Mouse (Mus musculus) adrenal gland, postnatal 14 days (tissue): Measurements from ENCODE around the gene Mtmr10. TPM values are rescaled to one million over a fixed set of nuclear protein-coding genes. Genes with fewer than 3 reads are reported as not detected.

Experiments used
- DNase-seq: peaks from one replicate; pipeline ENCODE4 v3.0.0; 2021; ENCODE audit warnings: mixed read lengths
- microRNA-seq, 2 experiments: library from miRNA; unstranded; fragments of <30 nt; microRNA quantifications; one replicate each; pipeline ENCODE4 v1.2.0; 2021
- total RNA-seq: library from RNA; stranded (reverse); gene quantifications from 2 replicates; pipeline ENCODE4 v1.2.3, GENCODE M21; 2021

The Mtmr10 gene
- total RNA-seq, 1 experiment from 2014 or later: 26.7 TPM

GRCm38 (mm10) chr7:64371940-64372878 lies 84.8 kb downstream of the Mtmr10 start:
- no peak for DNase-seq

GRCm38 (mm10) chr7:64373147-64373829 lies 85.8 kb downstream of the Mtmr10 start:
- DNase-seq: no peak

GRCm38 (mm10) chr7:64373830-64374562 lies 86.5 kb downstream of the Mtmr10 start, which contains the start of gene Fan1:
Fan1 (minus strand) TSS chr7:64374095.
- DNase-seq: peak; percentile 92

Small RNAs within 50 kb of the gene (microRNA-seq; reads per million reads assigned to microRNA genes)
- gene Mir6416: 0 reads per million in 2 experiments

Other genes starting within 250 kb of the Mtmr10 start
- gene Trpm1, start 133.8 kb upstream of the Mtmr10 start, total RNA-seq: 0.90 TPM in 1 of 2 replicates, not detected in the other
- 7.5 and 9.8 TPM in 2 replicates for gene Fan1, start 86.4 kb downstream of the Mtmr10 start, total RNA-seq
- 29.0 and 29.2 TPM in 2 replicates for gene Mphosph10, start 104.6 kb downstream of the Mtmr10 start, total RNA-seq
- 151 and 154 TPM in 2 replicates for gene Mcee, start 105.0 kb downstream of the Mtmr10 start, total RNA-seq
- gene Apba2, start 214.1 kb downstream of the Mtmr10 start, total RNA-seq: 1.1 and 1.5 TPM in 2 replicates